Mouse (Mus musculus): ENCODE data around the gene Gckr.

GRCm38 (mm10) chr5:31326850-31327249, 29.6 kb downstream of the Gckr start:
- TF ChIP-seq HCFC1 (IDR thresholded peaks at IDR 0.05; ENCODE audit: borderline replicate concordance, insufficient read depth, low read length), result no peak
- no peak for TF ChIP-seq CHD2 (IDR thresholded peaks at IDR 0.05; ENCODE audit: low read depth, low read length)
- TF ChIP-seq ZNF384 (IDR thresholded peaks at IDR 0.05; ENCODE audit: low read depth, low read length), result no peak
- no peak for TF ChIP-seq ZC3H11A (IDR thresholded peaks at IDR 0.05; ENCODE audit: borderline replicate concordance, low read depth, low read length)

All from ES-E14 (cell line).